Mouse (Mus musculus): Measurements from ENCODE around the gene Zwint. TPM values are rescaled to one million over a fixed set of nuclear protein-coding genes. Genes with fewer than 3 reads are reported as not detected.

Zwint gene
- polyA plus RNA-seq (2012; ENCODE audit: insufficient read depth, low replicate concordance): 24.0 and 63.8 TPM in 2 replicates

- H3K4me1 ChIP-seq: peaks cover 46% of the 10 kb centered on the region
- no peaks in the 10 kb centered on the region for H3K9me3 ChIP-seq
- H3K4me3 ChIP-seq (replicated peaks): peak within 1 kb of the TSS; percentile 98
- peak; percentile 47; the same call in 1 of the 3 replicates for TF ChIP-seq GATA1 (IDR thresholded peaks at IDR 0.05; ENCODE audit: borderline replicate concordance, low read length)
- no peak for TF ChIP-seq FLI1 (IDR thresholded peaks at IDR 0.05; ENCODE audit: low read length)
- H3K27me3 ChIP-seq (replicated peaks): no peaks in the 10 kb centered on the region
- H3K36me3 ChIP-seq (replicated peaks; ENCODE audit: low read length): peaks cover 40% of the 10 kb centered on the region
Observed at GRCm38 (mm10) chr10:72654270-72655016, at the start of gene Zwint. TSS of gene Zwint (plus strand) at chr10:72654845.

DNA sequence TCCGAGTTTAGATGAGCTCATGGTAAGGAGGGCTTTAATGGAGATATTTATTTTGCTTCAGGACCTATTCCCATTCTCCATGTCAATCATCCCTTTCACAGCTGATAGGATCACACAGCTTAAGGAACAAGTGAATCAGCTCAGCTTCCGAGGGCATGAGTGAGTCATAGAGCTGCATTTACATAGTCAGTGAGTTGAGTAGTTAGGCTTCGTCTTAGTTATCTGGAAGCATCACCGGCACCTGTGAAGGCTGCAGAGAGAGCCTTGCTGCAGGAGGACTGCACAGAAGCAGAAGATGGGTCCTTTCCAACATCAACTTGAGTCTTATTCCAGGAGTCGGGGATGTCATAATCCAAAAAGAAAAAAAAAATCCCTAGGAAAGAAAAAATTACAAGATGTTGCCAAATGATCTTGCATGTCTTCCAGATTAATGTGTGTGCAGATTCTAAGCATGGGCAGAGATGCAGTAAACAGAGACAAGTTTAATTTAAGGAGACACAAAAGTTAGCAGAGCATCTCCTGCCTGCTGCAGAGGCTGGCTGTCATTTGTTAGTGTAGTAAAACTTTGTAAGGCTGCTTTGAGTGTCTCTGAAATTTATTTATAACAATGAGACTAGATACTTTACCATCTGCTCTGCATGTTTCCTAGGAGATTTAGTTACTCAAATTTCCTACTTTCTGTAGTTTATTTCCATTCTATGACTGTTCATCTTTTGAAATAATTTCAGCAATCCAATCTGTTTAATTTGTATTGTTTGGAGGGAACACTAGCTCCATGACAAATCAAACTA, 41.3 kb upstream of the Zwint start:
- Histone ChIP-seq H3K36me3 (replicated peaks; ENCODE audit: low read length) (no peaks in the 10 kb centered on the region), H3K9me3 (peaks cover 3% of the 10 kb centered on the region; the same call in 1 of the 2 replicates), H3K4me1 (no peaks in the 10 kb centered on the region; the same call in 1 of the 2 replicates), H3K4me3 (replicated peaks) (no peak overlapping the region), H3K27me3 (replicated peaks) (no peaks in the 10 kb centered on the region)
- TF ChIP-seq GATA1 (IDR thresholded peaks at IDR 0.05; ENCODE audit: borderline replicate concordance, low read length) (no peak), FLI1 (IDR thresholded peaks at IDR 0.05; ENCODE audit: low read length) (no peak)

DNA sequence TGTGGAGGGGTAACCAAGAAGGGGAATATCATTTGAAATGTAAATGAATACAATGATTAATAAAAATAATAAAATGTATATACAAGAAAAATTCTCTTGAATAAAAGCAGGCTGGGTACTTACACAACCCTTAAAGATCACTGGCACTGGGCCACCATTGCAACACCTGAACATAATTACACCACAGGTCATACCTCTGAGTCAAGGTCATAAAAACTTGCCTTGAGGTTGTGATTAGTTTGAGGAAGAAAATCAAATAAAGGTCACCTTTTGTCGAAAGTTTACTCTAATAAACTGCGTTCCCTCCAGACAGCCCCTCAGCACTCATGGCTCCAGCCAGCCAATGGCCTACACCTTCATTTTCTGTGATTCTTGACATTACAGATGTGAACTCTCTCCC, 38.5 kb upstream of the Zwint start:
- Histone ChIP-seq H3K4me3 (replicated peaks) (no peak overlapping the region), H3K27me3 (replicated peaks) (no peaks in the 10 kb centered on the region), H3K4me1 (peaks cover 17% of the 10 kb centered on the region), H3K9me3 (peaks cover 3% of the 10 kb centered on the region; the same call in 1 of the 2 replicates), H3K36me3 (replicated peaks; ENCODE audit: low read length) (no peaks in the 10 kb centered on the region)
- no peak for TF ChIP-seq FLI1 (IDR thresholded peaks at IDR 0.05; ENCODE audit: low read length)
- TF ChIP-seq GATA1 (IDR thresholded peaks at IDR 0.05; ENCODE audit: borderline replicate concordance, low read length): no peak

GRCm38 (mm10) chr10:72620527-72620926, 34.1 kb upstream of the Zwint start:
- Histone ChIP-seq H3K4me3 (replicated peaks) (no peak overlapping the region), H3K27me3 (replicated peaks) (no peaks in the 10 kb centered on the region), H3K36me3 (replicated peaks; ENCODE audit: low read length) (no peaks in the 10 kb centered on the region), H3K4me1 (peaks cover 27% of the 10 kb centered on the region), H3K9me3 (no peaks in the 10 kb centered on the region; the same call in 1 of the 2 replicates)
- TF ChIP-seq FLI1 (IDR thresholded peaks at IDR 0.05; ENCODE audit: low read length): no peak
- no peak for TF ChIP-seq GATA1 (IDR thresholded peaks at IDR 0.05; ENCODE audit: borderline replicate concordance, low read length)

DNA sequence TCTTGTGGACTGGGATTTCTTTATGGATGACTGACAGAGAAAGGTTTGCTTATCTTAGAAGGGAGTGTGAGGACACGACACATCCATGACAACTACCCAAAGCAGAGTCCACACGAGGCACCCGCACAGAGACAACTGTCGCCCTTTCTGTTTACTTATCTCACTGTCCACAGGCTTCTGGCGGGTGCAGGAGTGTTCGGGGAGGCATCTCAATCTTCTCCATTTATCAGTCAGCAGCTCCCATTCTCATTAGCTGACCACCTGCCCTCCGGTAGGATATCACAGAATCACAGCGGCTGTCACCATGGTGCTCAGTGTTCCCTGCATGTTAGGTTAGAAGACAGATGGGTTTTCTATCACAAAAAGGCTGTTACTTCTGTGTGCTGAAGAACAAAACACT, 31.1 kb upstream of the Zwint start:
- H3K9me3 ChIP-seq: no peaks in the 10 kb centered on the region; the same call in 1 of the 2 replicates
- H3K4me1 ChIP-seq: peaks cover 40% of the 10 kb centered on the region
- H3K4me3 ChIP-seq (replicated peaks): no peak overlapping the region
- no peaks in the 10 kb centered on the region for H3K36me3 ChIP-seq (replicated peaks; ENCODE audit: low read length)
- no peaks in the 10 kb centered on the region for H3K27me3 ChIP-seq (replicated peaks)
- no peak for TF ChIP-seq GATA1 (IDR thresholded peaks at IDR 0.05; ENCODE audit: borderline replicate concordance, low read length)

- Histone ChIP-seq H3K36me3 (replicated peaks; ENCODE audit: low read length) (no peaks in the 10 kb centered on the region), H3K4me1 (peaks cover 18% of the 10 kb centered on the region), H3K27me3 (replicated peaks) (no peaks in the 10 kb centered on the region), H3K4me3 (replicated peaks) (peak overlapping the region; percentile 62), H3K9me3 (no peaks in the 10 kb centered on the region)
- TF ChIP-seq GATA1 (IDR thresholded peaks at IDR 0.05; ENCODE audit: borderline replicate concordance, low read length): no peak
- TF ChIP-seq FLI1 (IDR thresholded peaks at IDR 0.05; ENCODE audit: low read length): no peak
Observed at GRCm38 (mm10) chr10:72634125-72634524, 20.5 kb upstream of the Zwint start.

- H3K36me3 ChIP-seq (replicated peaks; ENCODE audit: low read length): peaks cover 5% of the 10 kb centered on the region
- H3K4me1 ChIP-seq: peaks cover 19% of the 10 kb centered on the region
- no peaks in the 10 kb centered on the region for H3K9me3 ChIP-seq
- no peaks in the 10 kb centered on the region for H3K27me3 ChIP-seq (replicated peaks)
- no peak for TF ChIP-seq GATA1 (IDR thresholded peaks at IDR 0.05; ENCODE audit: borderline replicate concordance, low read length)
- no peak for TF ChIP-seq FLI1 (IDR thresholded peaks at IDR 0.05; ENCODE audit: low read length)
- H3K4me3 ChIP-seq (replicated peaks): no peak overlapping the region
Observed at GRCm38 (mm10) chr10:72650867-72651266, 3.8 kb upstream of the Zwint start.

GRCm38 (mm10) chr10:72653797-72654196, 848 bp upstream of the Zwint start:
- Histone ChIP-seq H3K27me3 (replicated peaks) (no peaks in the 10 kb centered on the region), H3K36me3 (replicated peaks; ENCODE audit: low read length) (peaks cover 34% of the 10 kb centered on the region), H3K4me3 (replicated peaks) (peak overlapping the region; percentile 98), H3K4me1 (peaks cover 40% of the 10 kb centered on the region), H3K9me3 (no peaks in the 10 kb centered on the region)
- no peak for TF ChIP-seq GATA1 (IDR thresholded peaks at IDR 0.05; ENCODE audit: borderline replicate concordance, low read length)
- no peak for TF ChIP-seq FLI1 (IDR thresholded peaks at IDR 0.05; ENCODE audit: low read length)

GRCm38 (mm10) chr10:72655017-72655509, 418 bp downstream of the Zwint start:
- TF ChIP-seq GATA1 (IDR thresholded peaks at IDR 0.05; ENCODE audit: borderline replicate concordance, low read length) (no peak), FLI1 (IDR thresholded peaks at IDR 0.05; ENCODE audit: low read length) (no peak)
- Histone ChIP-seq H3K4me1 (peaks cover 44% of the 10 kb centered on the region), H3K4me3 (replicated peaks) (peak overlapping the region; percentile 98), H3K9me3 (no peaks in the 10 kb centered on the region), H3K27me3 (replicated peaks) (no peaks in the 10 kb centered on the region), H3K36me3 (replicated peaks; ENCODE audit: low read length) (peaks cover 45% of the 10 kb centered on the region)

Measured in megakaryocyte, embryonic 14.5 days (primary cell).